Mouse (Mus musculus) neural tube, embryonic 13.5 days (tissue): Measurements from ENCODE around the gene Gimap8. TPM values are rescaled to one million over a fixed set of nuclear protein-coding genes. Genes with fewer than 3 reads are reported as not detected.
A peak's percentile ranks its signal among the peaks of the same experiment; 100 is the strongest.

Source experiments
- ATAC-seq: fragments of 200-750 bp; cut with Nextera tagmentation; 2 replicates; pipeline ENCODE4 v1.8.0; 2017; ENCODE audit warnings: low read depth, mild to moderate bottlenecking, moderate TSS enrichment, moderate library complexity
- H3K27ac ChIP-seq: fragments of 300-500 bp; sonication (generic); replicated peaks from 2 replicates; pipeline ENCODE4 v1.5.1; 2015; ENCODE audit warnings: moderate library complexity, mild to moderate bottlenecking, inconsistent platforms
- H3K27me3 ChIP-seq: fragments of 300-500 bp; sonication (generic); 2 replicates; pipeline ENCODE4 v1.6.1; 2015; ENCODE audit warnings: mild to moderate bottlenecking, inconsistent platforms
- H3K36me3 ChIP-seq: fragments of 300-500 bp; sonication (generic); 2 replicates; pipeline ENCODE4 v1.6.1; 2015; ENCODE audit warnings: mild to moderate bottlenecking, inconsistent platforms
- H3K4me1 ChIP-seq: fragments of 300-500 bp; sonication (generic); replicated peaks from 2 replicates; pipeline ENCODE4 v1.6.1; 2015; ENCODE audit warnings: inconsistent platforms
- H3K4me2 ChIP-seq: fragments of 300-500 bp; sonication (generic); 2 replicates; pipeline ENCODE4 v1.6.1; 2015; ENCODE audit warnings: inconsistent platforms, mild to moderate bottlenecking, moderate library complexity
- H3K4me3 ChIP-seq: fragments of 300-500 bp; sonication (generic); 2 replicates; pipeline ENCODE4 v1.5.1; 2015; ENCODE audit warnings: mild to moderate bottlenecking, inconsistent platforms
- H3K9ac ChIP-seq: fragments of 300-500 bp; sonication (generic); 2 replicates; pipeline ENCODE4 v1.6.1; 2015; ENCODE audit warnings: moderate library complexity, mild to moderate bottlenecking, inconsistent platforms
- H3K9me3 ChIP-seq: fragments of 300-500 bp; sonication (generic); 2 replicates; pipeline ENCODE4 v1.6.1; 2016; ENCODE audit warnings: inconsistent platforms
- WGBS: fragments of 180-500 bp; shearing (Covaris S2); methylation state at CpG from one replicate; pipeline ENCODE4 v1.1.7; 2015; 5-methylcytosine and 5-hydroxymethylcytosine counted together
- polyA plus RNA-seq: library from polyadenylated mRNA; unstranded; fragments of >200 nt; fragmentation: Nextera tagmentation; extraction: Ambion mirVana; gene quantifications from 2 replicates; pipeline ENCODE4 v1.2.1, GENCODE M21; 2015

The Gimap8 gene
- polyA plus RNA-seq, 1 experiment from 2014 or later, result 0.74 TPM

- no peak for ATAC-seq
- 84% methylated on average over 3 of the region's 3 CpGs for WGBS
- no peak overlapping the region for H3K4me3 ChIP-seq
- no peak overlapping the region for H3K4me2 ChIP-seq
- no peak overlapping the region for H3K9ac ChIP-seq
- no peak overlapping the region for H3K27ac ChIP-seq
- H3K36me3 ChIP-seq, result no peaks in the 10 kb centered on the region
- H3K4me1 ChIP-seq, result no peaks in the 10 kb centered on the region
- no peaks in the 10 kb centered on the region for H3K27me3 ChIP-seq
- H3K9me3 ChIP-seq, result 0 out of 2 replicates have a peak, but pooled peaks cover 3% of the 10 kb centered on the region
Observed at GRCm38 (mm10) chr6:48698888-48699287, 51.9 kb downstream of the Gimap8 start.

GRCm38 (mm10) chr6:48700251-48701075 lies 53.4 kb downstream of the Gimap8 start:
- H3K27ac ChIP-seq, result 0 out of 2 replicates have a peak overlapping the region, but pooled peaks have one; percentile 33
- WGBS, result 57% methylated on average over 5 of the region's 5 CpGs
- H3K36me3 ChIP-seq, result no peaks in the 10 kb centered on the region
- H3K9me3 ChIP-seq, result no peaks in the 10 kb centered on the region
- H3K4me3 ChIP-seq, result no peak overlapping the region
- no peak overlapping the region for H3K9ac ChIP-seq
- no peak for ATAC-seq
- H3K4me1 ChIP-seq, result no peaks in the 10 kb centered on the region
- no peak overlapping the region for H3K4me2 ChIP-seq
- H3K27me3 ChIP-seq, result no peaks in the 10 kb centered on the region

- Histone ChIP-seq H3K27ac (no peak overlapping the region), H3K36me3 (no peaks in the 10 kb centered on the region), H3K4me2 (no peak overlapping the region), H3K9me3 (no peaks in the 10 kb centered on the region), H3K9ac (no peak overlapping the region), H3K4me1 (no peaks in the 10 kb centered on the region), H3K27me3 (no peaks in the 10 kb centered on the region), H3K4me3 (no peak overlapping the region)
- 83% methylated on average over 7 of the region's 7 CpGs for WGBS
- no peak for ATAC-seq
Observed at GRCm38 (mm10) chr6:48702146-48702545, 55.1 kb downstream of the Gimap8 start.

GRCm38 (mm10) chr6:48702601-48703000 lies 55.6 kb downstream of the Gimap8 start:
- no peak for ATAC-seq
- no peaks in the 10 kb centered on the region for H3K36me3 ChIP-seq
- H3K9ac ChIP-seq, result no peak overlapping the region
- 78% methylated on average over 5 of the region's 5 CpGs for WGBS
- no peaks in the 10 kb centered on the region for H3K27me3 ChIP-seq
- H3K27ac ChIP-seq, result no peak overlapping the region
- no peak overlapping the region for H3K4me3 ChIP-seq
- H3K4me2 ChIP-seq, result no peak overlapping the region
- no peaks in the 10 kb centered on the region for H3K4me1 ChIP-seq
- no peaks in the 10 kb centered on the region for H3K9me3 ChIP-seq

GRCm38 (mm10) chr6:48704146-48704545 lies 57.1 kb downstream of the Gimap8 start:
- Histone ChIP-seq H3K9me3 (no peaks in the 10 kb centered on the region), H3K27ac (no peak overlapping the region), H3K27me3 (no peaks in the 10 kb centered on the region), H3K4me1 (no peaks in the 10 kb centered on the region), H3K36me3 (no peaks in the 10 kb centered on the region), H3K4me3 (no peak overlapping the region), H3K4me2 (no peak overlapping the region), H3K9ac (no peak overlapping the region)
- no peak for ATAC-seq

- Histone ChIP-seq H3K9me3 (no peaks in the 10 kb centered on the region), H3K36me3 (no peaks in the 10 kb centered on the region), H3K4me2 (peak overlapping the region; percentile 24; the same call in 1 of the 2 replicates), H3K9ac (no peak overlapping the region), H3K27ac (no peak overlapping the region), H3K4me1 (no peaks in the 10 kb centered on the region), H3K4me3 (no peak overlapping the region), H3K27me3 (no peaks in the 10 kb centered on the region)
- 70% methylated on average over 3 of the region's 3 CpGs for WGBS
- no peak for ATAC-seq
Observed at GRCm38 (mm10) chr6:48706130-48706529, 59.1 kb downstream of the Gimap8 start.

Other genes starting within 250 kb of the Gimap8 start
- 21.0 and 22.6 TPM in 2 replicates for gene Zfp467, start 201.4 kb upstream of the Gimap8 start, polyA plus RNA-seq
- 0.31 and 0.43 TPM in 2 replicates for gene Sspo, start 199.0 kb upstream of the Gimap8 start, polyA plus RNA-seq
- 177 and 203 TPM in 2 replicates for gene Atp6v0e2, start 109.6 kb upstream of the Gimap8 start, polyA plus RNA-seq
- 20.7 and 24.0 TPM in 2 replicates for gene Lrrc61, start 92.4 kb upstream of the Gimap8 start, polyA plus RNA-seq
- gene Rarres2, start 74.4 kb upstream of the Gimap8 start, polyA plus RNA-seq, result 9.2 and 10.9 TPM in 2 replicates
- not detected in 2 replicates for gene Gm45021, start 57.6 kb upstream of the Gimap8 start, polyA plus RNA-seq
- 38.0 and 40.3 TPM in 2 replicates for gene Repin1, start 53.4 kb upstream of the Gimap8 start, polyA plus RNA-seq
- gene Gm44965, start 53.3 kb upstream of the Gimap8 start, polyA plus RNA-seq, result not detected in 2 replicates
- gene Zfp775, start 45.2 kb upstream of the Gimap8 start, polyA plus RNA-seq, result 11.3 and 15.7 TPM in 2 replicates
- gene AI854703, start 20.5 kb upstream of the Gimap8 start, polyA plus RNA-seq, result 11.2 and 12.7 TPM in 2 replicates
- 1.6 and 2.7 TPM in 2 replicates for gene Gimap9, start 28.9 kb downstream of the Gimap8 start, polyA plus RNA-seq
- gene Gimap4, start 37.3 kb downstream of the Gimap8 start, polyA plus RNA-seq, result 2.9 and 3.3 TPM in 2 replicates
- gene Gimap6, start 61.0 kb downstream of the Gimap8 start, polyA plus RNA-seq, result 10.9 and 11.6 TPM in 2 replicates
- gene Gm28053, start 71.4 kb downstream of the Gimap8 start, polyA plus RNA-seq, result 0.95 TPM in 1 of 2 replicates, not detected in the other
- not detected in 2 replicates for gene Gimap7, start 71.4 kb downstream of the Gimap8 start, polyA plus RNA-seq
- 8.6 and 8.7 TPM in 2 replicates for gene Gimap1, start 91.8 kb downstream of the Gimap8 start, polyA plus RNA-seq
- gene Gimap5, start 99.0 kb downstream of the Gimap8 start, polyA plus RNA-seq, result 2.0 TPM in 2 replicates
- not detected in 2 replicates for gene Gimap3, start 123.6 kb downstream of the Gimap8 start, polyA plus RNA-seq
- gene Tmem176a, start 193.7 kb downstream of the Gimap8 start, polyA plus RNA-seq, result 22.8 and 30.5 TPM in 2 replicates
- gene Tmem176b, start 194.3 kb downstream of the Gimap8 start, polyA plus RNA-seq, result 127 and 151 TPM in 2 replicates
- gene Aoc1, start 225.7 kb downstream of the Gimap8 start, polyA plus RNA-seq, result not detected in 2 replicates